Mouse (Mus musculus): Measurements from ENCODE around the gene Mylk4.

DNA sequence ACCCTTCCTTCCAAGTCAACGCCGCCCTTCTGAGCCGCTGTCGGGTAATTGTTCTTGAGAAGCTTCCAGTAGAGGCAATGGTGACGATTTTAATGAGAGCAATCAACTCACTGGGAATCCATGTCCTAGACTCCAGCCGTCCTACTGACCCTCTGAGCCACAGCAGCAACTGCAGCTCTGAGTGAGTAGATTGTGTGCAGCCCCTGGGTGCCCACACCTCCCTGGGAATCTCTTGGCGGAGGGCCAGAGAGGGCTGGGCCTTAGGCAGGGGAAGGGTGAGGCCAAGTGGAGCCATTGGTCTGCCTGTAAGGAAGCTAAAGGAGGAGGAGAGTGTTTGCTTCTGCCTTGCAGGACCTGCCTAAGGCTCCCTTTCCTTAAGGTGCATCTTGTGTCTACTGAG, 23.1 kb upstream of the Mylk4 start:
- TF ChIP-seq GATA1 (IDR thresholded peaks at IDR 0.05; ENCODE audit: low read length) (no peak), TAL1 (IDR thresholded peaks at IDR 0.05; ENCODE audit: low read length) (no peak)
